Mouse (Mus musculus) myocyte (in vitro differentiated cells): ENCODE data around the gene Mmp1b.

Source experiments
- CEBPB ChIP-seq: IDR thresholded peaks from 2 replicates; pipeline ENCODE4 v1.6.1; 2011; ENCODE audit warnings: mild to moderate bottlenecking, moderate library complexity; ENCODE audit not compliant: poor library complexity, insufficient read depth, severe bottlenecking
- E2F4 ChIP-seq: IDR thresholded peaks from one replicate; pipeline ENCODE4 v1.6.1; 2011; ENCODE audit warnings: mild to moderate bottlenecking, control low read depth, moderate library complexity; ENCODE audit not compliant: insufficient read depth
- MYOD1 ChIP-seq, 3 experiments: IDR thresholded peaks; one replicate each; pipeline ENCODE4 v1.6.1; 2011; ENCODE audit warnings: control low read depth in 2 of 3, low read depth in 2 of 3, mild to moderate bottlenecking in 2 of 3, moderate library complexity in 1 of 3; ENCODE audit not compliant: insufficient read length in 2 of 3, control insufficient read depth in 1 of 3
- MYOG ChIP-seq, 3 experiments: IDR thresholded peaks; one replicate each; pipeline ENCODE4 v1.6.1; 2011; ENCODE audit warnings: control low read depth in 2 of 3, low read depth in 2 of 3, mild to moderate bottlenecking in 2 of 3; ENCODE audit not compliant: insufficient read length in 2 of 3, control insufficient read depth in 1 of 3, insufficient read depth in 1 of 3
- POLR2A ChIP-seq: IDR thresholded peaks from one replicate; pipeline ENCODE4 v1.6.1; 2011; ENCODE audit warnings: low read depth, mild to moderate bottlenecking, control low read depth, moderate library complexity; ENCODE audit not compliant: insufficient read length
- POLR2AphosphoS2 ChIP-seq: IDR thresholded peaks from one replicate; pipeline ENCODE4 v1.6.1; 2011; ENCODE audit warnings: low read depth, control low read depth; ENCODE audit not compliant: insufficient read length
- REST ChIP-seq: IDR thresholded peaks from one replicate; pipeline ENCODE4 v1.6.1; 2011; ENCODE audit warnings: mild to moderate bottlenecking, control low read depth, moderate library complexity; ENCODE audit not compliant: insufficient read depth, insufficient read length
- TCF12 ChIP-seq: IDR thresholded peaks from one replicate; pipeline ENCODE4 v1.6.1; 2011; ENCODE audit warnings: mild to moderate bottlenecking, control low read depth; ENCODE audit not compliant: poor library complexity, insufficient read depth, severe bottlenecking
- TCF3 ChIP-seq: IDR thresholded peaks from one replicate; pipeline ENCODE4 v1.6.1; 2011; ENCODE audit warnings: low read depth, control low read depth; ENCODE audit not compliant: insufficient read length
- USF1 ChIP-seq: IDR thresholded peaks from one replicate; pipeline ENCODE4 v1.6.1; 2011; ENCODE audit warnings: low read depth, mild to moderate bottlenecking, control low read depth, moderate library complexity

DNA sequence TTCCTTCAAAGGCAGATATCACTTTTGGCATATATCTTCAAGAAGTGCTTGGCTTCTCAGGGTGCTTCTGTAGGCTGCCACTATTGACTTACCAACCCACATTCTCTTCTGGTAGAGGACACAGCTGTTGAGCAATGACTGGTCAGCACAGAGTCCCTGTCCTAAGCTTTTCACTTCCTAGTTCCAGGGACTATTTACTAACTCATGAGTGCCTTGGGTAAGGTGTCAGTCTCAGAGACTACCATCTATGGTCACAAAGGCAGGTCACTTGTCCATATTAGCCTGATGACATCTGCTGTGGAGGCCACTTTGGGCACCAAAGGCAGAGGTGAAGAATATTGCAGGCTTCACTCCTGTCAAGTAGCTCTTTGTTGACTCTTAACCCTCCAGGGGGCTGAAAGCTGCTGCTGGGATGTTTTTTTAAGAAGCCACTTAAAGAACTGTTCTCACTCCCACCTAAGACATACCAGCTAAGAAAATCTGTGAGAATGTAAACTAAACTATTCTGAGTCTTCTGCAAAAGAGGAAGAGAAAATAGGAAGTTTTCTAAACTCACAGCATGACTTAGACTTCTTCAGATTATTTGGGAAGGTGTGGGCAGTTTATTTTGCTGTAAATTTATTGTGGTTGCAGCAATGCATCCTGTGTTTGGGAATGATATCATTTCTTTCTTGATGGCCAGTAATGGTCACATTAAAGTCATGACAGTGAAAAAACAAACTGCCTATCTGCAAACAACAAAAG, 50.9 kb downstream of the Mmp1b start:
- TF ChIP-seq TCF3 = no peak
- TF ChIP-seq POLR2A = no peak
- TF ChIP-seq MYOD1 (IDR thresholded peaks at IDR 0.05; ENCODE audit: control insufficient read depth in 1 of 3, insufficient read length in 2 of 3, low read depth in 2 of 3) = no peak
- no peak for TF ChIP-seq E2F4
- no peak for TF ChIP-seq MYOG (IDR thresholded peaks at IDR 0.05; ENCODE audit: control insufficient read depth in 1 of 3, insufficient read depth in 1 of 3, insufficient read length in 2 of 3, low read depth in 2 of 3)
- no peak for TF ChIP-seq POLR2AphosphoS2
- TF ChIP-seq CEBPB = no peak
- no peak for TF ChIP-seq USF1
- no peak for TF ChIP-seq REST
- no peak for TF ChIP-seq TCF12
